Mouse (Mus musculus) midbrain, postnatal 0 days (tissue): Measurements from ENCODE around the gene Gm4565. TPM values are rescaled to one million over a fixed set of nuclear protein-coding genes. Genes with fewer than 3 reads are reported as not detected.
"Not testable (repeated sequence)": the region's sequence is repeated elsewhere in the genome, so short reads cannot be mapped to it uniquely, and the experiment has no call there.

ENCODE experiments used
- ATAC-seq: fragments of 200-750 bp; cut with Nextera tagmentation; 2 replicates; pipeline ENCODE4 v1.8.0; 2017; ENCODE audit warnings: moderate number of reproducible peaks, mild to moderate bottlenecking, moderate TSS enrichment, moderate library complexity; ENCODE audit not compliant: low FRiP score
- DNase-seq: peaks from one replicate; pipeline ENCODE4 v3.0.0-alpha.2; 2015; ENCODE audit warnings: low spot score
- H3K27ac ChIP-seq: fragments of 300-500 bp; sonication (generic); 2 replicates; pipeline ENCODE4 v1.5.1; 2014; ENCODE audit warnings: low read depth, mild to moderate bottlenecking, low read length, mixed read lengths
- H3K27me3 ChIP-seq: fragments of 300-500 bp; sonication (generic); 2 replicates; pipeline ENCODE4 v1.6.1; 2014; ENCODE audit warnings: low read length, control low read depth, mixed read lengths; ENCODE audit not compliant: insufficient read depth
- H3K36me3 ChIP-seq: fragments of 300-500 bp; sonication (generic); 2 replicates; pipeline ENCODE4 v1.6.1; 2014; ENCODE audit warnings: low read length, control low read depth, mixed read lengths; ENCODE audit not compliant: insufficient read depth
- H3K4me1 ChIP-seq: fragments of 300-500 bp; sonication (generic); 2 replicates; pipeline ENCODE4 v1.6.1; 2014; ENCODE audit warnings: mild to moderate bottlenecking, control low read depth, antibody characterized with exemption, low read length, mixed read lengths; ENCODE audit not compliant: insufficient read depth
- H3K4me2 ChIP-seq: fragments of 300-500 bp; sonication (generic); 2 replicates; pipeline ENCODE4 v1.6.1; 2014; ENCODE audit warnings: low read depth, mild to moderate bottlenecking, low read length, mixed read lengths; ENCODE audit not compliant: poor library complexity, severe bottlenecking
- H3K4me3 ChIP-seq: fragments of 300-500 bp; sonication (generic); 2 replicates; pipeline ENCODE4 v1.5.1; 2014; ENCODE audit warnings: low read depth, mild to moderate bottlenecking, low read length, moderate library complexity
- H3K9ac ChIP-seq: fragments of 300-500 bp; sonication (generic); replicated peaks from 2 replicates; pipeline ENCODE4 v1.6.1; 2014; ENCODE audit warnings: mild to moderate bottlenecking, low read length, moderate library complexity, mixed read lengths; ENCODE audit not compliant: poor library complexity, severe bottlenecking
- H3K9me3 ChIP-seq: fragments of 300-500 bp; sonication (generic); 2 replicates; pipeline ENCODE4 v1.6.1; 2016; ENCODE audit warnings: low read length, control low read depth
- WGBS: fragments of 180-500 bp; shearing (Covaris S2); extraction: QIAGEN DNeasy Blood & Tissue Kit; methylation state at CpG from one replicate; pipeline ENCODE4 v1.1.7; 2014; 5-methylcytosine and 5-hydroxymethylcytosine counted together
- polyA plus RNA-seq: library from polyadenylated mRNA; unstranded; fragments of >200 nt; fragmentation: Nextera tagmentation; extraction: Ambion mirVana; gene quantifications from 2 replicates; pipeline ENCODE4 v1.2.1, GENCODE M21; 2015
- total RNA-seq: library from RNA; depleted of rRNA; stranded (reverse); fragments of >200 nt; gene quantifications from 2 replicates; pipeline ENCODE4 v1.2.3, GENCODE M21; 2014; rRNA removed

Gm4565 gene
- total RNA-seq = not detected in 2 replicates
- not detected in 2 replicates for polyA plus RNA-seq

- H3K9ac ChIP-seq, ATAC-seq, H3K4me3 ChIP-seq, H3K4me1 ChIP-seq, DNase-seq, H3K9me3 ChIP-seq, H3K27me3 ChIP-seq, H3K4me2 ChIP-seq, H3K36me3 ChIP-seq, H3K27ac ChIP-seq: not testable (repeated sequence)
- 91% methylated on average over 2 of the region's 4 CpGs for WGBS
Measured at GRCm38 (mm10) chr7:22588027-22588426, at the start of gene Gm4565. Gene Gm4565, minus strand, starts transcription at chr7:22588127.

GRCm38 (mm10) chr7:22565243-22565642 is 22.7 kb downstream of the Gm4565 start, which contains the start of gene Gm4201:
Gene Gm4201, minus strand, starts transcription at chr7:22565343.
- not testable (repeated sequence) for H3K4me1 ChIP-seq, ATAC-seq, H3K27me3 ChIP-seq, H3K27ac ChIP-seq, H3K9me3 ChIP-seq, H3K4me3 ChIP-seq, H3K4me2 ChIP-seq, DNase-seq, H3K36me3 ChIP-seq, H3K9ac ChIP-seq
- no CpG with 5 or more reads among the region's 3 CpGs for WGBS

DNA sequence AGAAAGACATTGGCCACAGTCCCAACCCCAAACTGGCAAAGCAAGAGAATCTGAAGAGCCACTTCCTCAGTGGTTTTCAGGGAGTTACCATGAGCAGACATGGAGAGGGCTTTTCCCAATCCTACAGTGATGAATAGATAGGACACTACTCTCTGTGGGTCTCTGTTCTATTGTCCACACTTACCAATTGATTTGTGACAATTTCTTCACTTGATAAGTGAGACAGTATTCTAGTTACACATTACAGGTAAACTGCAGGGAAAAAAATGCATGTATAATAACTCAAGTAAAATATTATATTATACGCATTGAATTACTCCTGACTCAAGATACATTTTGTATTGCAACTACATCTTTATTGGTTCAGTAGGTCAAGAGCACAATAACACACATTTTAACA is 53.1 kb downstream of the Gm4565 start, which contains the start of gene Gm8677:
TSS of gene Gm8677 (minus strand) at position 101 of the 400 bp plus-strand sequence.
- H3K27me3 ChIP-seq, H3K27ac ChIP-seq, ATAC-seq, H3K4me2 ChIP-seq, H3K9ac ChIP-seq, H3K36me3 ChIP-seq, H3K4me1 ChIP-seq, DNase-seq, H3K4me3 ChIP-seq, H3K9me3 ChIP-seq: not testable (repeated sequence)
- WGBS = no CpG with 5 or more reads among the region's 1 CpGs

Other genes starting within 250 kb of the Gm4565 start
- gene Gm8660, start 217.1 kb downstream of the Gm4565 start, total RNA-seq = not detected in 2 replicates
- not detected in 2 replicates for gene Gm8660, start 217.1 kb downstream of the Gm4565 start, polyA plus RNA-seq
- not detected in 2 replicates for gene Vmn1r148, start 174.5 kb downstream of the Gm4565 start, total RNA-seq
- gene Vmn1r148, start 174.5 kb downstream of the Gm4565 start, polyA plus RNA-seq = not detected in 2 replicates
- not detected in 2 replicates for gene Vmn1r149, start 149.9 kb downstream of the Gm4565 start, total RNA-seq
- not detected in 2 replicates for gene Vmn1r149, start 149.9 kb downstream of the Gm4565 start, polyA plus RNA-seq
- not detected in 2 replicates for gene Gm10665, start 124.1 kb downstream of the Gm4565 start, total RNA-seq
- not detected in 2 replicates for gene Gm10665, start 124.1 kb downstream of the Gm4565 start, polyA plus RNA-seq
- gene Vmn1r151, start 88.4 kb downstream of the Gm4565 start, total RNA-seq = not detected in 2 replicates
- gene Vmn1r151, start 88.4 kb downstream of the Gm4565 start, polyA plus RNA-seq = not detected in 2 replicates
- gene Vmn1r152, start 65.2 kb downstream of the Gm4565 start, total RNA-seq = not detected in 2 replicates
- not detected in 2 replicates for gene Vmn1r152, start 65.2 kb downstream of the Gm4565 start, polyA plus RNA-seq
- gene Gm8677, start 53.2 kb downstream of the Gm4565 start, total RNA-seq = not detected in 2 replicates
- gene Gm8677, start 53.2 kb downstream of the Gm4565 start, polyA plus RNA-seq = not detected in 2 replicates
- not detected in 2 replicates for gene Gm4201, start 22.8 kb downstream of the Gm4565 start, total RNA-seq
- not detected in 2 replicates for gene Gm4201, start 22.8 kb downstream of the Gm4565 start, polyA plus RNA-seq
- not detected in 2 replicates for gene Vmn1r155, start 69.9 kb upstream of the Gm4565 start, total RNA-seq
- gene Vmn1r155, start 69.9 kb upstream of the Gm4565 start, polyA plus RNA-seq = not detected in 2 replicates
- gene Gm8693, start 104.2 kb upstream of the Gm4565 start, total RNA-seq = not detected in 2 replicates
- not detected in 2 replicates for gene Gm8693, start 104.2 kb upstream of the Gm4565 start, polyA plus RNA-seq
- not detected in 2 replicates for gene Gm4567, start 131.6 kb upstream of the Gm4565 start, total RNA-seq
- not detected in 2 replicates for gene Gm4567, start 131.6 kb upstream of the Gm4565 start, polyA plus RNA-seq
- gene Vmn1r157, start 173.6 kb upstream of the Gm4565 start, total RNA-seq = not detected in 2 replicates
- gene Vmn1r157, start 173.6 kb upstream of the Gm4565 start, polyA plus RNA-seq = not detected in 2 replicates
- not detected in 2 replicates for gene Vmn1r158, start 202.7 kb upstream of the Gm4565 start, total RNA-seq
- gene Vmn1r158, start 202.7 kb upstream of the Gm4565 start, polyA plus RNA-seq = not detected in 2 replicates